Mouse (Mus musculus): ENCODE results near the gene R3hcc1l.

R3hcc1l gene

GRCm38 (mm10) chr19:42599891-42600290 lies 81.3 kb downstream of the R3hcc1l start:
- DNase-seq (ENCODE audit: low read depth, low spot score), result no peak

GRCm38 (mm10) chr19:42600591-42600990 lies 82.0 kb downstream of the R3hcc1l start:
- DNase-seq (ENCODE audit: low read depth, low spot score), result no peak

GRCm38 (mm10) chr19:42601445-42601844 lies 82.9 kb downstream of the R3hcc1l start:
- no peak for DNase-seq (ENCODE audit: low read depth, low spot score)

GRCm38 (mm10) chr19:42602041-42602440 lies 83.5 kb downstream of the R3hcc1l start:
- DNase-seq (ENCODE audit: low read depth, low spot score), result no peak

- no peak for DNase-seq (ENCODE audit: low read depth, low spot score)
These were observed 84.0 kb downstream of the R3hcc1l start for GRCm38 (mm10) chr19:42602576-42602975.

- DNase-seq (ENCODE audit: low read depth, low spot score), result no peak
These were observed 89.5 kb downstream of the R3hcc1l start for GRCm38 (mm10) chr19:42608082-42608481.

- no peak for DNase-seq (ENCODE audit: low read depth, low spot score)
These were observed 91.2 kb downstream of the R3hcc1l start for GRCm38 (mm10) chr19:42609716-42610115.

- no peak for DNase-seq (ENCODE audit: low read depth, low spot score)
These were observed 93.2 kb downstream of the R3hcc1l start for GRCm38 (mm10) chr19:42611746-42612145.

GRCm38 (mm10) chr19:42612654-42613053 lies 94.1 kb downstream of the R3hcc1l start, which contains the start of gene Loxl4:
Loxl4 (minus strand) TSS chr19:42612813.
- DNase-seq (ENCODE audit: low read depth, low spot score), result peak; percentile 26

- DNase-seq (ENCODE audit: low read depth, low spot score), result no peak
These were observed 94.6 kb downstream of the R3hcc1l start for GRCm38 (mm10) chr19:42613116-42613515.

- no peak for DNase-seq (ENCODE audit: low read depth, low spot score)
These were observed 95.2 kb downstream of the R3hcc1l start for GRCm38 (mm10) chr19:42613647-42614225.

- DNase-seq (ENCODE audit: low read depth, low spot score), result no peak
These were observed 109.5 kb downstream of the R3hcc1l start for GRCm38 (mm10) chr19:42628068-42628467.

- DNase-seq (ENCODE audit: low read depth, low spot score), result peak; percentile 94
These were observed 113.0 kb downstream of the R3hcc1l start for GRCm38 (mm10) chr19:42631541-42631961.

GRCm38 (mm10) chr19:42632301-42632700 lies 113.7 kb downstream of the R3hcc1l start:
- no peak for DNase-seq (ENCODE audit: low read depth, low spot score)

GRCm38 (mm10) chr19:42633650-42634049 lies 115.1 kb downstream of the R3hcc1l start:
- no peak for DNase-seq (ENCODE audit: low read depth, low spot score)

GRCm38 (mm10) chr19:42636631-42637030 lies 118.1 kb downstream of the R3hcc1l start:
- peak; percentile 69 for DNase-seq (ENCODE audit: low read depth, low spot score)

- no peak for DNase-seq (ENCODE audit: low read depth, low spot score)
These were observed 120.3 kb downstream of the R3hcc1l start for GRCm38 (mm10) chr19:42638604-42639481.

- no peak for DNase-seq (ENCODE audit: low read depth, low spot score)
These were observed 121.0 kb downstream of the R3hcc1l start for GRCm38 (mm10) chr19:42639544-42639943.

GRCm38 (mm10) chr19:42640211-42640610 lies 121.7 kb downstream of the R3hcc1l start:
- no peak for DNase-seq (ENCODE audit: low read depth, low spot score)
